Mouse (Mus musculus) CD4-positive naive resting alpha-beta T cell, adult 76 days (primary cell): Measurements from ENCODE around the gene Sox13. TPM values are rescaled to one million over a fixed set of nuclear protein-coding genes. Genes with fewer than 3 reads are reported as not detected.

Experiments
- total RNA-seq: library from RNA; stranded (reverse); gene quantifications from one replicate; pipeline ENCODE4 v1.2.4, GENCODE M21; 2023

The Sox13 gene
- total RNA-seq: 0.29 TPM

GRCm38 (mm10) chr1:133423543-133424480, at the start of gene Sox13:
TSS of gene Sox13 (minus strand) at chr1:133424377.

GRCm38 (mm10) chr1:133363276-133364021, 60.7 kb downstream of the Sox13 start, which contains the start of gene Etnk2:
TSS of gene Etnk2 (plus strand) at chr1:133363572.

GRCm38 (mm10) chr1:133350210-133350609, 74.0 kb downstream of the Sox13 start, which contains the start of gene Ren1:
TSS of gene Ren1 (plus strand) at chr1:133350510.

Other genes starting within 250 kb of the Sox13 start
- gene Golt1a, start 114.6 kb downstream of the Sox13 start, total RNA-seq: not detected
- gene Kiss1, start 102.5 kb downstream of the Sox13 start, total RNA-seq: not detected
- gene Ren1, start 73.9 kb downstream of the Sox13 start, total RNA-seq: not detected
- gene Etnk2, start 60.8 kb downstream of the Sox13 start, total RNA-seq: not detected
- 183 TPM for gene Snrpe, start 185.9 kb upstream of the Sox13 start, total RNA-seq
- gene Zbed6, start 236.5 kb upstream of the Sox13 start, total RNA-seq: 25.9 TPM
- gene Gm38394, start 236.9 kb upstream of the Sox13 start, total RNA-seq: 52.8 TPM